Mouse (Mus musculus) forebrain, embryonic 10.5 days (tissue): ENCODE measurements at regions not wholly inside any gene's neighbourhood (a gene's known extent, or its start where the extent isn't known, plus 50 kb on each side); places are given as distances from the start of the nearest gene placed in this dataset.
"Not testable (repeated sequence)": the region's sequence is repeated elsewhere in the genome, so short reads cannot be mapped to it uniquely, and the experiment has no call there.

Source experiments
- DNase-seq: peaks from one replicate; pipeline ENCODE4 v3.0.0-alpha.2; 2017; ENCODE audit warnings: low spot score; ENCODE audit errors: extremely low spot score
- H3K27ac ChIP-seq: fragments of 300-500 bp; sonication (generic); 2 replicates; pipeline ENCODE4 v1.5.1; 2016; ENCODE audit warnings: mild to moderate bottlenecking
- H3K27me3 ChIP-seq: fragments of 300-500 bp; sonication (generic); 2 replicates; pipeline ENCODE4 v1.6.1; 2016; ENCODE audit warnings: mild to moderate bottlenecking; ENCODE audit not compliant: poor library complexity, severe bottlenecking
- H3K36me3 ChIP-seq: fragments of 300-500 bp; sonication (generic); replicated peaks from 2 replicates; pipeline ENCODE4 v1.6.1; 2016; ENCODE audit warnings: mild to moderate bottlenecking, moderate library complexity
- H3K4me1 ChIP-seq: fragments of 300-500 bp; sonication (generic); 2 replicates; pipeline ENCODE4 v1.6.1; 2016
- H3K4me3 ChIP-seq: fragments of 300-500 bp; sonication (generic); 2 replicates; pipeline ENCODE4 v1.5.1; 2016; ENCODE audit warnings: mild to moderate bottlenecking, moderate library complexity
- H3K9me3 ChIP-seq: fragments of 300-500 bp; sonication (generic); 2 replicates; pipeline ENCODE4 v1.6.1; 2016; ENCODE audit warnings: mild to moderate bottlenecking, moderate library complexity
- WGBS: fragments of 180-500 bp; shearing (Covaris S2); methylation state at CpG from one replicate; pipeline ENCODE4 v1.1.7; 2016; 5-methylcytosine and 5-hydroxymethylcytosine counted together

DNA sequence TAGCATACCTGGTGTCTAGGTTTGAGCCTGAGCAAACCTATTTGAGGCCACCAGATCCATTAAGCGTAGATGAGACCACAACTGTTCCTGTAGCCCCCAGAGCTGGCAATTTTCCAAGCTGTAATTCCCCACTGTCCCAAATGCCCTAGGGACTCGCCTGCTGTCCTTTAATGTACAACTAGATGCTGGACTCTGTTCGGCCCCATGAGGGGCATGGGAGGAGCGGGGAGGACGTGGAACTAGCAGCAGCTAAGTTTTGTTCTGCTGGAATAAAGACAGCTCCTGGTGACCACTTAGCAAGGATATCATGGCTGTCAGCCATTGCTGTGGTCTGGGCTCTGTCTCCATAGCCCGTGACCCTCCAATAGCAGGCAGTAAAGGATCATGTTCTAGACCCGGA is 103.1 kb downstream of the Ero1lb start:
- not testable (repeated sequence) for DNase-seq, H3K4me1 ChIP-seq, H3K27ac ChIP-seq, H3K36me3 ChIP-seq, H3K4me3 ChIP-seq, H3K27me3 ChIP-seq, H3K9me3 ChIP-seq
- WGBS = no CpG with 5 or more reads among the region's 7 CpGs

DNA sequence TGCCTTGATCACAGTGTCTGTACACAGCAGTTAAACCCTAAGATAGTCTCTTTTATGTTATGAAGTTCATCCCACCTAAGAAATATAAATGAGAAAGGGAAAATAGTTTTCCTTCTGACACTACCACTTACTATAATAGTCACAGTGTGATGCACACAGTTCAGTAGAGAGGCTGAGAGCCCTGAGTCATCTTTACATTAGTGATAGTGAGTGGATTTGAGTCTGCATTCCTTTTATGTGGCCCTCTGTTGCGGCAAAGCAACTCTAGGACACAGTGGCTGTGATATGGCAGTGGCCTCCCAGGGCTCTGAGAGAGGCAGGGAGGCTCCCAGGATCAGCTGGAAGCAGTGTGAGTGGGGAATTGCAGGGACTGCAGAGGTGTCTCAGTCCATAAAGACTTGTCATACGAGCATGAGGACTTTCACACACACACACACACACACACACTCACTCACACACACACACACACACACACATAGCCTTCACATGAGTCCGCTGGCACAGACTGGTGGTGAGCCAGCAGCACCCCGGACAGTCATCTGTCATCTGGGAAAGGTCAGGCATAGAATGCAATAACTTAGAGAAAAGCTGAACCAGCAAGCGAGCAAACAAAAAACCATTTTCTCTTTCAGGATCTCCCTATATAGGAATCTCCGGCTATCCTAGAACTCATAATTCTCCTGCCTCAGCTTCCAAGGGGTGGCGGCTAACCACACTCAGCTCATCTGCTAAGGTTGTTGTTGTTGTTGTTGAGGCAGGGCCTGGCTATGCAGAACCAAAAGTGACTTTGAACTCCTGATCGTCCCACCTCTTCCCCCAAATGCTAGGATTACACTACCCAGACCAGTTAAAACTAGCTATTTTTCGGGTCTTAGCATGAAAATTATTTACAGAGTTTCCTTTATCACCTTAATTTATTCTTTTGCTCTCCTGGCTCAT is 102.3 kb downstream of the Ero1lb start:
- not testable (repeated sequence) for H3K9me3 ChIP-seq, DNase-seq, H3K36me3 ChIP-seq, H3K27me3 ChIP-seq, H3K4me3 ChIP-seq, H3K4me1 ChIP-seq, H3K27ac ChIP-seq
- 84% methylated on average over 9 of the region's 9 CpGs for WGBS

DNA sequence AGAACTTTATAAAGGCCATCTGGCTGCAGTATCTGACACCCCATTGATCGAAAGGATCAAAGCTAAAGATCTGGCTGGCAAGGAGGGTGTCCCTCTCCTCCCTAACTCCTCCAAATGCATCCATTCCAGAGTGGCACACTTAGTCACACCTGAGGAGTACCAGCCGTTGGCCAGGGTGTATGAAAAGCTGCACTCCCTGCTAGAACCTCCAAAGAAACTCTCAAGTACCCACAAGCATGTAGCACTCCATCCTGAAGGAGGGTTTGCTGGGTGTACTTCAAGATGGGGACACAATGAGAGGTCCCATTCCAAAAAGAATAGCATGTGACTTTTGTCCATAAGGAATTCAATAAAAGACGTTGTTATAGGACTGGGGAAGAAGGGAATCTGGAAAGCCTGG is 100.4 kb downstream of the Ero1lb start:
- not testable (repeated sequence) for H3K27me3 ChIP-seq, H3K27ac ChIP-seq, DNase-seq, H3K4me3 ChIP-seq, H3K4me1 ChIP-seq, H3K36me3 ChIP-seq, H3K9me3 ChIP-seq
- 91% methylated on average over 3 of the region's 3 CpGs for WGBS
